9 mouse cellular contexts compared by ENCODE assay signal in the genomic region with DNA sequence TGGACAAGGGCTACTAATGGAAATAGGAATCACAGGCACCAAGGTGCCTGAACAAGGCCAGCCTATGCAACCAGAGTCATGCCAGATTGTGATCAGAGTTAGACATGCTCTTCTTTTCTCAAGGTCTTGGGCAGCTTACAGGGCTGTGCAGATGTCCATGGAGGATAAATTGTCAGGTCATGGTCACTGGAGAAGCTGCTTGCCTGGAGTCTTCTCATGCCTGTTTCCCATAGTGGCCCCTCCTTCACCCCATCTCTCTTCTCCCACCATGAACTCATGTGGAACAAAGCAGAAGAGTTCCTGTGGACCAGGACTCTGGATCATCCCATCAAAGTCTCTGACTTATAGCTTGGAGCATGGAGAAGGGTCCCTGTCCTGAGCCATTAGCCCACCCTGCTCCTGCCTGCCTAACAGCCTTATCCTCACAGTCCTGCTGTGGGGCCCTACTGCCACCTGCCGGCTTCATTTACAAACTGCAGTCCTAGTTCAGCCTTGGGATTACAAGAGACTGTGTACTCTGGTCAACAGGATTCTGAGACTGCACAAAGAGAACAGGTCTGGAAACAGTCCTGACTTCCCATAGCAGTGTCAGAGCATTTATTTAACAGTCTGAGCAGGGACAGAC. TPM values are rescaled to one million over a fixed set of nuclear protein-coding genes. Genes with fewer than 3 reads are reported as not detected.
DNase-seq lines count a peak whose midpoint lies in the region; ATAC-seq and TF ChIP-seq lines count a peak whose summit lies in the region.
"Had no signal": no experiment of that assay in that cellular context is flagged by ENCODE, and none has a peak within 500 bp of the region (broad histone marks: within the 10 kb centered on the region; RNA-seq: fewer than 3 reads in every experiment).

No protein-coding gene starts in this region.

- no peak overlapping the region for H3K27ac ChIP-seq in cerebellum, adult 2 months (ENCODE audit: insufficient read depth, low read length)
- H3K27ac ChIP-seq in forebrain, postnatal 0 days (ENCODE audit: low read depth, low read length), result no peak overlapping the region
- no peak overlapping the region for H3K27ac ChIP-seq in hindbrain, embryonic 14.5 days
- H3K27ac ChIP-seq: limb, embryonic 15.5 days had no signal

- H3K9ac ChIP-seq in forebrain, postnatal 0 days, result no peak overlapping the region
- no peak overlapping the region for H3K9ac ChIP-seq in hindbrain, embryonic 14.5 days
- H3K9ac ChIP-seq: limb, embryonic 15.5 days had no signal

- H3K9me3 ChIP-seq in forebrain, postnatal 0 days (ENCODE audit: low read length), result no peaks in the 10 kb centered on the region
- H3K9me3 ChIP-seq in hindbrain, embryonic 14.5 days (ENCODE audit: control insufficient read depth, low read length), result no peaks in the 10 kb centered on the region
- H3K9me3 ChIP-seq: limb, embryonic 15.5 days had no signal

- DNase-seq in T-cell, adult 2 months (ENCODE audit: low spot score), result peak; percentile 43
- DNase-seq in cerebellum, adult 2 months, result peak; percentile 66 to 82
- peak; percentile 87 for DNase-seq in forebrain, postnatal 0 days
- DNase-seq in hindbrain, embryonic 14.5 days (ENCODE audit: low spot score), result peak; percentile 88
- peak; percentile 90 to 91 for DNase-seq in layer of hippocampus, postnatal 10 days (ENCODE audit: low spot score in 2 of 2)
- DNase-seq in lung, postnatal 14 days, result peak; percentile 81
- DNase-seq in right cerebral cortex, adult 18-20 months, result peak; percentile 67

- peaks cover 16% of the 10 kb centered on the region; the same call in 1 of the 2 replicates for H3K36me3 ChIP-seq in forebrain, postnatal 0 days (ENCODE audit: insufficient read depth)
- 0 out of 2 replicates have a peak, but pooled peaks cover 9% of the 10 kb centered on the region for H3K36me3 ChIP-seq in hindbrain, embryonic 14.5 days (replicated peaks; ENCODE audit: control insufficient read depth, insufficient read depth)

- H3K4me2 ChIP-seq in forebrain, postnatal 0 days (ENCODE audit: low read depth), result no peak overlapping the region
- no peak overlapping the region for H3K4me2 ChIP-seq in hindbrain, embryonic 14.5 days (replicated peaks)
- H3K4me2 ChIP-seq: limb, embryonic 15.5 days had no signal

- H3K4me1 ChIP-seq in cerebellum, adult 2 months (ENCODE audit: control insufficient read depth, insufficient read depth, low read length), result no peaks in the 10 kb centered on the region
- no peaks in the 10 kb centered on the region for H3K4me1 ChIP-seq in forebrain, postnatal 0 days (ENCODE audit: insufficient read depth)
- H3K4me1 ChIP-seq in hindbrain, embryonic 14.5 days (replicated peaks; ENCODE audit: control insufficient read depth, insufficient read depth, low read length), result no peaks in the 10 kb centered on the region

- peak; percentile 97 for TF ChIP-seq CTCF in cerebellum, adult 2 months (IDR thresholded peaks at IDR 0.05; ENCODE audit: borderline replicate concordance, insufficient read depth, low read depth, low read length)
- TF ChIP-seq CTCF in forebrain, postnatal 0 days (IDR thresholded peaks at IDR 0.05; ENCODE audit: low read depth), result peak; percentile 99

- ATAC-seq in forebrain, postnatal 0 days, result peak; percentile 90
- peak; percentile 86 for ATAC-seq in hindbrain, embryonic 14.5 days (ENCODE audit: low FRiP score)
- no peak for ATAC-seq in activated CD4-positive, CD25-positive, alpha-beta regulatory T cell, adult 4 months

- H3K27me3 ChIP-seq in cerebellum, adult 2 months (ENCODE audit: control insufficient read depth, insufficient read depth, low read length), result no peaks in the 10 kb centered on the region
- no peaks in the 10 kb centered on the region for H3K27me3 ChIP-seq in forebrain, postnatal 0 days (ENCODE audit: insufficient read depth, low read length)
- H3K27me3 ChIP-seq in hindbrain, embryonic 14.5 days (ENCODE audit: control insufficient read depth, insufficient read depth, low read length), result no peaks in the 10 kb centered on the region
- H3K27me3 ChIP-seq: limb, embryonic 15.5 days had no signal

- TF ChIP-seq POLR2A in cerebellum, adult 2 months (IDR thresholded peaks at IDR 0.05; ENCODE audit: borderline replicate concordance, insufficient read depth, low read length), result no peak

- no peak overlapping the region for H3K4me3 ChIP-seq in cerebellum, adult 2 months (replicated peaks; ENCODE audit: insufficient read depth, low read depth, low read length)
- no peak overlapping the region for H3K4me3 ChIP-seq in forebrain, postnatal 0 days (ENCODE audit: low read depth, low read length)
- H3K4me3 ChIP-seq in hindbrain, embryonic 14.5 days (replicated peaks; ENCODE audit: low read length), result no peak overlapping the region
- H3K4me3 ChIP-seq: limb, embryonic 15.5 days had no signal

- 0% methylated on average over 1 of the region's 1 CpGs for WGBS in cerebellum, adult 2 months
- 0% methylated on average over 1 of the region's 1 CpGs for WGBS in forebrain, postnatal 0 days
- WGBS in hindbrain, embryonic 14.5 days, result 3% methylated on average over 1 of the region's 1 CpGs

RNA-seq across cellular contexts. Expression of gene Alppl2, which starts 47.8 kb away (rescaled TPM):
- polyA plus RNA-seq in cerebellum, adult 2 months (2012; rRNA removed), result not detected in 2 replicates
- total RNA-seq in forebrain, postnatal 0 days (2014; rRNA removed), result not detected in 2 replicates
- polyA plus RNA-seq in forebrain, postnatal 0 days (2015; fragmentation: Nextera tagmentation; extraction: Ambion mirVana), result not detected in 2 replicates
- not detected in 2 replicates for polyA plus RNA-seq in hindbrain, embryonic 14.5 days (2014; fragmentation: Nextera tagmentation; extraction: Ambion mirVana)
- not detected for total RNA-seq in layer of hippocampus, postnatal 10 days (2021)
- not detected for polyA plus RNA-seq in activated CD4-positive, CD25-positive, alpha-beta regulatory T cell, adult 4 months (2017; shearing (Covaris generic))
- polyA plus RNA-seq: limb, embryonic 15.5 days had no signal

RNA-seq across cellular contexts. Expression of gene Alpi, which starts 59.5 kb away (rescaled TPM):
- polyA plus RNA-seq in cerebellum, adult 2 months (2012; rRNA removed), result not detected in 2 replicates
- not detected in 2 replicates for total RNA-seq in forebrain, postnatal 0 days (2014; rRNA removed)
- polyA plus RNA-seq in forebrain, postnatal 0 days (2015; fragmentation: Nextera tagmentation; extraction: Ambion mirVana), result not detected in 2 replicates
- polyA plus RNA-seq in hindbrain, embryonic 14.5 days (2014; fragmentation: Nextera tagmentation; extraction: Ambion mirVana), result not detected in 2 replicates
- not detected for total RNA-seq in layer of hippocampus, postnatal 10 days (2021)
- not detected for polyA plus RNA-seq in activated CD4-positive, CD25-positive, alpha-beta regulatory T cell, adult 4 months (2017; shearing (Covaris generic))
- polyA plus RNA-seq: limb, embryonic 15.5 days had no signal
